Mouse (Mus musculus) thymus, postnatal 4 days (tissue): ENCODE measurements around the gene Cyb5d1.

Source experiments
- DNase-seq: peaks from one replicate; pipeline ENCODE4 v3.0.0; 2021

Cyb5d1 gene

DNA sequence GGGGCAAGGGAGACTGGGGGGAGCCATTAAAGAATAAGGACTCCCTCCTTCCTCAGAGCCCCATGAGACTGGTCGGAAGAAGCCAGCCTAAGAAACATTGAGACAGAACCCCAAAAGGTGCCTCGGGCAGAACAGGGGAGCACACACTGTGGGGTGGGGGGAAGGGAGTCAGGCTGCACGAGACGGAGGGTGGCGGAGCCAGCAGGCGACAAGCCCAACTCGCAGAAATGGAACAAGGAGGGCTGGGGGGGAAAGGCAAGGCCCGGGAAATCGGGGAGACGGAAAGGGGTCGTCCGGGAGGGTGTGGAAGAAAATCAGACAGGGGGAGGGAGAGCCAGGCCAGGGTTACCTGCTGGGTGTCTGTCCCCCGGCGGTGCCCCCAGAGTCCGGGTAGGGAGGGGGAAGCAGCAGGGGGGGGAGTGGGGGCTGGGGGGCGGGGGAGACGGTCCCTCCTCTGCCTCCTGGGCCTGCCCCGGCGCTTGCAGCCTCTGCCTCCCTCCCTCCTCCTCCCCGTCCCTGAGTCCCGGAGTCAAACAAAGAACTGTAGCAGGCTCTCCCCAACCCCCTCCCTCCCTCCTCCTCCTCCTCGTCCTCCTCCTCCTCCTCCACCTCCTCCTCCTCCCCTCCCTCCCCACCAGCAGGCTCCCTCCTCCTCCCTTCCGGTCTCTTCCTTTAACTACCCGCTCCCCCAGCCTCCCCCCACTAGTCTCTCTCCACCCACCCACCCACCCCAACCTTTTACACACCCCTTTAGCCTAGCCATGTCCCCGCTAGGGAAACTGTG is 20.4 kb upstream of the Cyb5d1 start:
- peak; percentile 76 for DNase-seq

DNA sequence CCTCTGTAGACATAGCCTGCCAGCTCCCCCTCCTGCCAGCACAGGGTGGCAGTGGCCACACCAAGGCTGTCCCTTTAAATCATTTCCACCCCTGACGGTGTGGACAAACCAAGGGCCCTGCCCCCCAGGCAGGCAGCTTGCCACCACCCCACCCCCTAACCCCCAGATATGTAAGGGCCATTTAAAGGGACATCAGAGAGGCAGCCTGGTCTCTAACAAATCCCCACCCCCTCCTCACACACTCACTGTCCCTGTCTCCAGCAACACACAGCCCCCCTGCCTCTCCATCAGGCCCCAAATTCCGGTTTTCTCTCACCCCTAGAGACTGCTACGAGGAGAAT is 19.9 kb upstream of the Cyb5d1 start:
- DNase-seq, result no peak

DNA sequence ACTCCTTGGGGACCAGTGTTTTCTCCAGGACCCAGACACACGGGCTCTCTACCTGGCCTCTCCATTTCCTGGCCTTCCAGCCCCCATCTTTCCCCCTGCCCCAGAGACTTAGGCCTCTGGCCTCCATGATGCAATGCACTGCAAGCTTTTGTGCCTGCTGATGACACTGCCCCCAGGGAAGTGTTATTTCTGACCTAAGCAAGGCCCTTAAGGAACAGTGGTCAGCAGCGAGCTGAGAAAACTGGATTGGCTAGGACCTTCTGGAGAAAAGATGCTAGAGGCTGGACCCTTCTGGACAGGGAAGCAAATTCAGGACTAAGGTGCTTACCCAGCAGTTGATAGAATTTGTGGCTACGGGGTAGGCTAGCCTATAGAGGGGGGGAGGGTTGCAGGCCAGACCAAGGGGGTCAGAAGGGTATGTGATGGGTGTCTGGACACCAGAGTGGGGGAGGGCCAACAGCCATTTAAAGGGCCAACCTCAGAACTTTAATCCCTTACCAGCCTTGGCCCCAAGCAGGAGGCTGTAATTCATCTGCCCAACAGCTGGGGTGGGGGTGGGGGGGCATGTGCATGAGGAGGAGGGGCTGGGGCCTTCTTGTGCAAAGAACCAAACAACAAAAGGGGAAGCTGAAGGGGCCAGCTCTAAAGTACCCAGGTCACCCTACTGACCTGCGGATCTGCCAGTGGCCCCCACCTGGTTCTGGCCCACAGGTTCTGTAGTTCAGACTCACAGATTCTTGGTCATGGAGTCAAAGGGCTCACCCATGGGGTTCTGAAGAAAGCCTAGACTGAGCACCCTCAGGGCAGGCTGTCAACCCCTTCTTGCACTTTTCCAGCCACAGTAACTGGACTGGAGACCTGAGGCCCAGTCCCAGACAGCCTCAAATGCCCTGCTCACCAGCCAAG is 19.2 kb upstream of the Cyb5d1 start:
- DNase-seq, result peak; percentile 50

DNA sequence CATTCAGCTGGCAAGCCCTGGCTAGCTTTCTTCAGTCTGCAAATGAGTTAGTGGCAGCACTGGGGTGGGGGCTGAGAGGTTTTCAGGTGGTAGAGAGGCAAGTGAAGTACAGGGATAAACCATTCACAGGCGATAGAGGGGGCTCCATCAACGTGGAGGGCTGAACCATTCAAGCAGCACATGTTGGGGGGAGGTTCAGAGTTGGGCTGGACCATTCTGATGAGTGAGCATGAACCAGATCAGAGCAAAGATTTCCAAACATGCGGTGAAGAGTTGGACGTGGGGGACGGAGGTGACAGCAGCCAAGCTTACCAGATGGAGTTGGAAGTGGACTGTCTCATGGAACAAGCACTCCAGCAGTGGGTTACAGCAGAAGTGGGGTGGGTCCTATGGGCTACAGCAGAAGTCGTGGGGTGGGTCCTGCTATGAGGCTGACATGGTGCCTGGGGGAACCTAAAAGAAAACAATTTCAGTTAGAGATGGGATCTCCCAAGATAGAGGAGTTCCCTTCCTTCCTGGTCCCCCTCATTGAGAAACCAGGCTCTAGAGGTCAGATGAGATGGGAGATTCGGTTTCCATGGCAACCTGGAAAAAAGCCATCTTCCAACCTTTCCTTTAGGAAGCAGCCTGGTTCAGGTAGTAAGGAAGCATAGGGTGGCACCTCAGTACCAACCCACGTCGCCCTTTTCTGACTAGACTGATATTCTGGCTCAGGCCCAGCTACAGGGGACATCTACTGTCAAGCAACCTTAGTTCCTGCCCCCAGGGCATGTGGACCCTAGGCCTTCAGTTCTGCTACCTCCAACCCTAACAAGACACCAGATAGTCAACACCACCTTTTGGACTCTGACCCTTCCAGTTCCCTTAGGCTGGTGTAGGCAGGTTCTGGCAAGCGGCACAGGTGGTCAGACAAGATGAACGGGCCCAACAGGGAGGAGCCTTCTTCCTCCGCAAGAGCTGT is 18.1 kb upstream of the Cyb5d1 start, which contains the start of gene Kdm6b:
TSS of gene Kdm6b (minus strand) at position 455 of the 961 bp plus-strand sequence.
- peak; percentile 74 for DNase-seq

DNA sequence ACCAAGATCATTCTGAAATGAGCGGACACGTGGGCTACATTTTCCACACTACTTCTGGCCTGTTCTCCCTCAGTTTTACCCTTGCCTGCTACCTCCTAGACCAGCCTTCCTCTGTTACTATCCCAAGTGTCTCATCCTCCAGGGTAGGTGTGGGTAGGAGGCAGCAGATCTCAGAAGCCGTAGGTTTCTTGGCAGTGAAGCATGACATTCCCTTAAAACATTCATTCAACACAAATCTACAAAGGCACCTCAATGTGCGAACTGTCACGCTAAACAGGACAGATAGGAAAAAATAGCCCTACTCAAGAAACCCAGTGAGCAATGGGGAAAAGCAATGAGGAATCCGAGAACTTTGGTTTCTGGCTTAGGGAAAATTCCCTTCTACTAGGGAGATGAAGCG is 17.1 kb upstream of the Cyb5d1 start:
- DNase-seq, result no peak

DNA sequence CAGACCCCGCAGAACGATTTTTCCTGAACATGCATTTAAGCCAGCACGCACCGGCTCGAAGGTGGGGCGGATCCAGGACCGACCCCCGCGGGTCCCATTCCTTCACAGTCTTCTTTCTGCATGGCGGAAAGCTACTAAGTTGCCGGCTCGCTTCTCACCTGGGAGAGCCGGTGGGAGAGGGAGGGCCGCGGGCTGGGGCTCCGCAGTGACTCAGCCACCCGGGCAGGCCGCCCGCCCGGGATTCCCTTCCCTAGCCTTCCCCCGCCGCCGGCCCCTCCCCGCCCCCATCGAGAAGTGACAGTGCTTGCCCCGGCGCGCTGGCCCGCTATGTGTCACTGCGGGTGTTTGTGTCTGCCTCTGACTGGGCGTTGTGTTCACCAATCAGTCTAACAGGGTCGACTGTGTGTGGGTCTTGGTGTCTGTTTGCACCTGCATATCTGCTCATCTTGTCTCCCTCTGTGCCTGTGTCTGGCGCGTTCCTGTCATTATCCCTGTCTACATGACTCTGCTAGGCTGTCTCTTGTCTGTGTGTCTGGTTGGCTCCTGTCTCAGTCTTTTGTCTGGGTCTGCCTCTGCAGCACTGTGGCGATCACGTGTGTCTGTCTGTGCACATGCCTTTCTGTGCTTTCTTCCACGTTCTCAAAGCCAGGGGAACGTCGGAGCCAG is 16.2 kb upstream of the Cyb5d1 start:
- DNase-seq, result peak; percentile 78

DNA sequence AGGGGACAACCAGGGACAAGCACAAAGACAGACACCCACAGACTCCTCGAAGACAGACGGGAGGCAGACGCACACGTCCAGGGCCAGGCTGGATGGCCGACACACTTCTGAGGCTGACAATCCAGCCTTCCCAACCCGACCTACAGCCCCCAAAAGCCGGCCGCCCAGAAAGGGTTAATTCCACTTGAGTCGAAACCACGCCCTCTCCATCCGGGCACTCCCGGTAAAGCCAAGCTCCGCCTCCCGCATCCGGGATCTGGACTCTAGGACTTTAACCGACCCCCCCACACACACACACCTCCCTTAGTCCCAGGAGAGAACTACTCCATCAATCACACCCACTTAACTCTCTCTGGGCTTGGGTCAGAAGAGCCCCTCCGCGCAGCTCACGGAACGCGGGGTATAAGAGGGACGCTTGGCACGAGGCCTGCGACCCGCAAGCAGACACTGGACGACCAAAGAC is 15.7 kb upstream of the Cyb5d1 start:
- DNase-seq, result peak; percentile 96

DNA sequence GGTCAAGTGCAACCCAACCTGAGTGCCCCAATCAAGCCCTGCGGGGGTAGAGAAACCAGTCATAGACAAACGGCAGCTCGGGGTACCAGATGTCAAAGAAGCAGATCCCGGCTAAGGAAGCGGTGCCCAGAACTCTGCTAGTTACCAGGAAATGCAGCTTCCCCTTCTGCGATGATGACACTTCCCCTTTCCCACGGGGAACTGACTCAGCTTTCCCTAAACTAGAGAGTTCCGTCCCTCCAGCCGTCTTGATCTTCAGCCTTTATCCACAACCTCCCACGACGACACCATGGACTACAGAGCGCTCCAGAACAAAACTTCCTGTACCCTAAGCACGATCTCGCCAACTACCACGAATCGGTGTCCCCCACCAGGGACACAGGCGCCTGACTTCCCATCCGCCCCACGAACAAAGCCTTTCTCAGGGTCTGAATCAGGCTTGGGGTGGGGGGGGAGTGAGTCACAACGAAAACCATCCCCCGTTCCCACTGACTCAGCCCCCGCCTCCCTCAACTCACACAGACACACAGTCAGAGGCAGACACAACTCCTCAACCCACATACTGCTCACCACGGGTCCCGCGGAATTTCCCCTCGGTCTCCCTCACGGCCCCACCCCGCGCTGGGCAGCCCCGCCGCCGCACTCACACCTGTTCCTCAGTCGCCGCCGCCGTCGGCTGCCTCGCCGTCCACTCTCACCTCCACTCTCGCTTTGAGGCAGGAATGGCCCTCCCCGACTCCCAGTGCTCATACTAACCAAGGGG is 15.1 kb upstream of the Cyb5d1 start:
- DNase-seq, result peak; percentile 80

DNA sequence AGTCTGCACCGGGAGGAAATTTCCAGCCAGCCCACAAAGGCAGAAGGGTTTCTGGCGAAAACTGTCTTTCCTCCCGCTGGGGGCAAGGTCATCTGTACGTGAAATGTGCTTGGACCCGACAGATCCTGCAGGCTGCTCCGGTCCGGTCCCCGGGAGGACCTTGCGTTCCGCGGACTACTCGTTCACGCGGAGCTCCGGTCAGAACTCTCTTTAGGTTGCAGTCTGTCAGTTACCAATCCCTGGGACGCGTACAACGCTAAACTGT is 14.5 kb upstream of the Cyb5d1 start:
- no peak for DNase-seq

DNA sequence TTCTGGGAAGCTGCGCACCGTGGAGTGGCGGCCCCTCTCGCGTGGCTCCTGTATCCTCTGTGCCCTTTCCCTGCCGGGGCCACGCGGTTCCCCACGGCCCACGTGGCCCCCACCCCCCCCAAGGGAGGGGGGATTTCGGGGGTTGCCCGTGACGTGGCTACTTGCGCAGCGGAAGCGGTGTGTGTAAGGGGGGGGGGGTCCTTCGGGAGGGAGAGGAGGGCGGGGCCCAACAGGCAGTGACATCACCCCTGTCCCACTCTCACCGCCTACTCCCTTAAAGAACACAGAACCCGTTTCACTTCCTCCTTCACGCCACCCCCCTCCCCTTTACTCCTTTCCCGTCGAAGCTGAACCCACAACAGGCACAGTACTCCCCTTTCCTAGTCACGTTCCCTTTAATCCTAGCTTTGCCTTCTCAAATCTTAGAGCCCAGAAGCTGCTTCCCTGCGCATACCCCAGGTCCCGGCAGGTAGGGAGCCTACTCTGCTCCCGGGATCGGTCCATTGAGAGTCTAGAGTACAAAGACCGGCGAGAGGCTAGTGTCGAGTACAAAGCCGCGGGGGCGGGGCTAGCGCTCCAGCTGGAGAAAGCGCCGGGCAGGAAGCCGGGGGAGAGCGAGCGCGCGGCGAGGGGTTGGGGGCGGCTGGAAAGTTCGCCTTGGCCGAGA is 14.1 kb upstream of the Cyb5d1 start:
- peak; percentile 94 for DNase-seq

DNA sequence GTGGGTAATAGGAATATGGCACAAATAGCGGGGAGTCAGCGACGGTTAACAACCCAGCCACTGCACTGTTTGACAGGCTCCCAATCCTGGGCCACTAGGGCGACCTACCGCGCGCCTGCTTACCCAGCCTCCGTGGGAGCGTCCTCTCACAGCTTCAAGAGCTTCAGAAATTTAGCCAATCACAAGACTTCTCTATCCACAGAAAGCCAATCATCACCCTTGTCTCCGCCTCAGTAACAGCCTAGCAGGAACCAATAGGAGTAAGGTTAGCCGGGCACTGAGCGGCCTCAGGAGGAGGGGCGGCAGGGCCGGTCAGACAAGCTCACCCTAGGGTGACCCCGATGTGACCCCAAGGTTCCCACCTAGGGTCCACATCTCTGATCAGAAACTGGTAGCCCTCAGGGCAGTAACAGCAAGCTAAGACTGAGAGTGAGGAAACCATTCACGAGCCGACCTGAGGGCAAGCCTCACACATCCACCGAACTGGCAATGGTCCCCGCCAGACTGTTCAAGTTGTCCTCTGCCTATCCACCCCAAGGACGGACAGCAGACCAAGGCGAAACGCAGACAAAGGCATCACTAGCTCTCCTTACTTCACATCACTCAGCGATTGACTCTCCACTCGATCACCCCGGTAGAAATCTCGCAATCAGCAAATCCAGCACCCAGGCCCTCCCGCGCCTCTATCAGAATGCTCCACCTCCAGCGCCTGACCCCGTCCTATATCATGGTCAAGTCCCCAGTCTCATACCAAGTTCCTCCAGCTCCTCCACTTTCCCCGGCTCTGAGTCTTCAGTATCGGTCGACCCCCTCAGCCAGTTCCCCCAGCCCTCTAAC is 13.3 kb upstream of the Cyb5d1 start:
- DNase-seq, result peak; percentile 76

DNA sequence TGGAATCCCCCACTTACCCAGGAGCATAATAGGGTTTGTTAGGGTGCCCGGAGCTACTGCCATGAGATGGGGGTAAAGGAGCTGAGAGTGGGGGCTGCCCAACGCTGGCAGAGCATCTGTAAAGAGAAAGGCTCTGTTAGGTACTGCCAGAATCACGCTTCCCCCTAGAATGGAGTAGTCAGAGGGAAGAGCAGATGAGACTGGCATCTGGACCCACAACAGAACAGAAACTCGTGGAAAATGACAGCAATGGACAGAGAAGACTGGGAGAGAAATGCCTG is 12.2 kb upstream of the Cyb5d1 start:
- no peak for DNase-seq

DNA sequence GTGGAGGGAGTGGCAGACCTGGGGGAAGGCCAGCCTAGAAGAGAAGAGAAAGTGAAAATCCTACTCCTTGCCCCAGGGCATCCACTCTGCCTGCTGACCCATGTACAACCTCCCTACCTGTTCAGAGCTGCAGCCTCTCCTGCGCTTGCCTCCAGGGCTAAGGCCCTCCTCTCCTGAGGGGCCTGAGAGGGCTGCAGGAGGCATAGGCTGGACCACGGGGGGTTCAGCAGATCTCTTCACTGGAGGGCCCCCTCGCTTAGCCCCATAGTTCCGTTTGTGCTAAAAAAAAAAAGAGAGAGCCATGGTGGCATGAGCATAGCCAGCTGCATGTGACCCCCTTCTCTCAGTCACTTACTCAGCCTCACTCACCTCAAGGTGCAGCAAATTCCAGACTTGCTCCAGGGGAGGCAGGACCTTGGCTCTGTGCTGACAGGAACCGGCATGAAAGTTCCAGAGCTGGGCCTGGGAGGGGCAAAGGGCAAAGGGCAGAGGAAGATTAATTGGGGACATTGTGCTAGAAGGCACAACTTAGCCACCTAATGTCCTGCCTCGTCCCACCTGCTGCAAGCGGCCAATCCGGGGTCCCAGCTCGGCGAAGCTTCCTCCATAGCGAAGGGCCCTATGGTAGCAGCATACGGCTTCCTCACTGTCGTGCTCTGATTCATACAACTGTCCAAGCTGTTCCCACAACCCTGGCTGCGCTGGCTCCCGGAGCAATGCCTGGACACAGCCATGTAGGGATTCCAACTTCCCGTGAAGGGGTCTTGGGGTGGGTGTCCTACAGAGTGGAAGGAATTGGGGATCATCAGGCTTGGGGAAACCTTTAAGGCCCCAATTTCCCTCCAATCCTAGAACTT is 11.7 kb upstream of the Cyb5d1 start:
- no peak for DNase-seq

DNA sequence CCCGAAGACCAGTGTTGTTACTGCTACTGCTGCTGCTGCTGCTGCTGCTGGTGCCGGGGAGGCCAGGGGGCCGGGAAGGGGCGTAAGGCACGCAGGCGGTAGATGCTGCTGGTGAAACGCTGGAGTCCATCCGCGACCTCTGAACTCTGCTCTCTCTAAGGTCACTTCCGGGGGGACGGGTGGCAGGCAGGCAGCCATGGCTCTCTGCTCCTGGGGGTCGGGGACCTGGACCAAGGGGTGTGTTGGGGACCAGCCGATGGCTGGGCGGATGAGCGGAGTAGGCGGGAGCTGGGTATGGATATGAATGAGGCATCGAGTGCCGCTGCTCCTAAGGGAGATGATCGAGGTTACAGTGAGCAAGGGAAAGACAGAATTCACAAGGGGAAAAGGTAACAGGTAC is 10.9 kb upstream of the Cyb5d1 start:
- DNase-seq, result no peak

DNA sequence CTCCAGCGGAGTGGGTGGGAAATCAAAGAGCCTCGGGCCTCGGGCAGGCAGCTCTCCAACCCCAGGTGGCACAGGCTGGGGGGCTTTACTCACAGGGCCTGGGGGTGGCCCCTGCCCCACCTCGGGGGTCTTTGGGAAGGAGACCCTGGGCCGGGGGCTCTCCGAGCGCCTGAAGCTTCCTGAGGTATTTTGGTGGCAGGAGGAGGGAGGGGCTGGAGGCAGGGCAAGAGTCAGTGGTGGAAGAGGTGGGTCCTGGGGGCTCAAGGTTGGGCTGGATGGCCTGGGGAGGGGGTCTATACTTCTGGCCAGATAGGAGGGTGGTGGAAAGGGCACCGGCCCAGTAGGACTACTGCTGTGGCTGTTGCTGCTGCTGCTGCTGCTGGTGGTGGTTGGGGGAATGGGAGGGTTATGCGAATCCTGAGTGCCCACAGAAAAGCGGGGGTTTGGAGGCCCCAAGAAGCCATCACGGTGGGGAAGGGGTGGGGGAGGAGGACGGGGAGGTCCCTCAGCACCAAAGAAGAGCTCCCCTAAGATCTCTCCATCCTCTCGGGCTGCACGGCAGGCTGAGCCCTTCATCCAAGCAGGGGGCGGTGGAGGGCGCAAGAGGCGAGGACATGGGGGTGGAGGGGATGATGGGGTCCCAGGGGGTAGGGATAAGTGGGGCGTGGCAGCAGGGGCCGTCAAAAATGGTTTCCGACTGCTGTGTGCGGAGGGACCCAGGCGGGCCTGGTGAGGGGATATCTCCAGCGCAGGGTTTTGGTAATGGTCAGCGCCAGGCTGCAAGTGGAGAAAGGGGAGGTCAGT is 10.2 kb upstream of the Cyb5d1 start:
- DNase-seq, result no peak

DNA sequence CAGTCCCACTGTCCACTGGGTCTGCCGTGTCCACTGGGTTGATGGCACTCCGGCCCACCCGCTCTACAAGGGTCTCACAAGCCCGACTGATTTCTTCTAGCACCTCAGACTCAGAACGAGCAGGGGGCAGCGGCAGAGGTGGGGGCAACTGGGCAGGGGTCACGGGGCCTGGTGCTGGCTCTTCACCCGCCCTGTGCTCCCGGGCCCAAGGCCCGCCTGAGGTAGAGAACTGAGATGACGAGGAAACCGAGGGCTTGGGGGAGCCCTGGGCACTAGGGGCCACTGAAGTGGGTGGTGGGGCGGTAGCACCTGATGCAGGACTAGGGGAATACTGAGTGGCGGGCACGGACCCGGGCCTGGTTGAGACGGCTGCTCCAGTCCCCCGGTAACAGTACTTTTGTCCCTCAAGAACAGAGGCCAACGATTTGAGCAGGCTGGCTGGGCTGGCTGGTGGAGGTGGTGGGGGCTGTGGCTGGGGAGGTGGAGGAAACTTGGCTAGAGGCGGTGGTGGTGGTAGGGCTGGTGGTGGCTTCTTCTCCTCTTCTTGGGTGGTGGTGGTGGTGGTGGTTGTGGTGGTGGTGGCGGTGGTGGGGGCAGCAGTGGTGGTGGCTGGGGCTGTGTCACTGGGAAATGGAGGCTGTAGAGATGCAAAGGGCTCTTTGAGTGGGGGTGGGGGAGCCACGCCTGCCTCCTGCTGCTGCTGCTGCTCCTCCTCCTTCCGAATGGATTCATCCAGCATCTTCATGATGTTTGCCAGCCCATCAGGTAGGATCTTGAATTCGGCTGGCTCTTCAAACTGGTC is 9.4 kb upstream of the Cyb5d1 start:
- no peak for DNase-seq

DNA sequence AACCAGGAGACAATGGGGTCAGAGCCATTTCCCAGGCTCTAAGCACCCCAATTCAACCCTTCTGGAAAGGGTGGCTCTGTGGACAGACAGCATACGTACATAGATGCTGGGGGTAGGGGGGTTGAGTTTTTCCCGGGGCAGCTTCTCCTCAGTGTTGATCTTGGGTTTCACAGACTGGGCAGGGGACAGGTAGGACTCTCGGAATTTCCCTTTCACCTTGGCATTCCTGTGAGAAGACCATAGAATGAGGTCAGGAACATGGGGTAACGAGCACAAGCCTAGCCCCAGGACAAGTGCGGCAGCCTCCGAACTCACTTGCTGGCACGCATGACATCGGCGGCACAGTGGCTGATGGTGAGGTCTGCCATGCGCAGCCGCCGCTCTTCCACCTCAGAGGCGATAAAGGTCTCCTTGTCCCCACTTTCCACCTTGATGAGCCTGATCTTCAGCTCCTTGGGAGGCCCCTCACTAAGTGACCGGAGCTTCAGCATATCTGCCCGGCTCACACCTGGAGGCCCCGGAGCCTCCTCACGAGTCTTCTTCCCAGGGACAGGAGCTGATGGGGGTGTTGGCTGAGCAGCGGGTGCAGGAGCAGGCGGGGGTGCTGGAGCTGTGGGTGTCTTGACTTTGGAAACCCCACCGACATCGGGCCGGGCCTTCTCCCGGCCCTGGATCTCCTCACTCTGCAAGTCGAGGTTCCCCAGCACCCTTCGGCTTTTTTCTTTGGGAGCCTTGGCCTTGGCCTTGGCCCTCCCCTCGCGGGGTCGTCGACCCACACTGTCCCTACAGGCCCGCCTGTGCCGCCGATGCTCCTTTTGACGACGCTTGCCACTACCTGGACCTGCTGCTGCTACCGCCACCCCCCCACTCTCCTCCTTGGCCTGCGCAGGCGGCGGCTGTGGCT is 8.5 kb upstream of the Cyb5d1 start:
- peak; percentile 30 for DNase-seq
